Mouse (Mus musculus): ENCODE measurements around the gene Snx10. TPM values are rescaled to one million over a fixed set of nuclear protein-coding genes. Genes with fewer than 3 reads are reported as not detected.

Snx10 gene
- polyA plus RNA-seq, 1 experiment from 2014 or later, result 17.6 TPM

Small RNAs within 50 kb of the gene (microRNA-seq; reads per million reads assigned to microRNA genes)
- gene Gm22914, result not detected

Other genes starting within 250 kb of the Snx10 start
- gene Nfe2l3, start 91.2 kb upstream of the Snx10 start, polyA plus RNA-seq (2014; fragmentation: Nextera tagmentation; extraction: Ambion mirVana), result 7.5 and 9.3 TPM in 2 replicates
- gene Hnrnpa2b1, start 54.0 kb upstream of the Snx10 start, polyA plus RNA-seq (2014; fragmentation: Nextera tagmentation; extraction: Ambion mirVana), result 1,176 and 1,224 TPM in 2 replicates
- gene Cbx3, start 53.5 kb upstream of the Snx10 start, polyA plus RNA-seq (2014; fragmentation: Nextera tagmentation; extraction: Ambion mirVana), result 500 and 504 TPM in 2 replicates